ENCODE assay signal across 8 mouse cellular contexts in the genomic region with DNA sequence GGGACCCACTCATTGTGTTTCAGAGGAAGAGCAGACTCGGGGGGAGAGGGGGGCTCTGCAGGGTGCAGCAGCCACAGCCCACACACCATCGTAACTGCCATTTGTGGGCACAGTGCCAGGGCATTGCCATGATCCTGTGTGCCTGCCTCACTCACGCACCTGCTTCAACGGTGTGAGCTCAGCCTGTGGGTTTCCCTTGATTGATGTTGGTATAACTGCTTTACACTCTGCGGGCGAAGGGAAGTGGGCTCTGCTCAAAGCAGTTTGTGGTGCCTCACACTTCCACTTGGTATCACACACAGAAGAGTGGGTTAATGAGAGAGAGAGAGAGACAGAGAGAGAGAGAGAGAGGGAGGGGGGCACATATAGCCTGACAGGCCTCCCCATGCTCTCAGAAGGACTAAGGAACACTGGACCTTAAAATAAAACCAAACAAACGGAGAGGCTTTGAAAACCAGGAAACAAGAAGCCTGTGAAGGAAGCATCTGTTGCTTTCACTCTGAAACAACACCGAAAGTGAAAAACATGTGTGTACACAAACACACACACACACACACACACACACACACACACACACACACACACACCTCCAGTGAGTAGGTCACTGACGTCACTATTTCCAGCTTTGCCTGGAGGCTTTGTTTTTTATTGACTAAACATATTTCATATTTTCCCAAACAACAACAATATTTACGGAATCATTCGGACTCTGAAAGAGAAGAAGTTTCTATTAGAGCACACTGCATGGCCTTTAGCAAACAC.
DNase-seq lines count a peak whose midpoint lies in the region; ATAC-seq and TF ChIP-seq lines count a peak whose summit lies in the region.

No protein-coding gene starts in this region.

- H3K27me3 ChIP-seq in kidney, adult 2 months (replicated peaks; ENCODE audit: control insufficient read depth, insufficient read depth, low read length) = no peaks in the 10 kb centered on the region
- H3K27me3 ChIP-seq in kidney, embryonic 14.5 days (ENCODE audit: control insufficient read depth, insufficient read depth, low read length) = no peaks in the 10 kb centered on the region
- H3K27me3 ChIP-seq in forebrain, embryonic 12.5 days = no peaks in the 10 kb centered on the region
- no peaks in the 10 kb centered on the region for H3K27me3 ChIP-seq in stomach, postnatal 0 days (ENCODE audit: control insufficient read depth, insufficient read depth, low read length)

- ATAC-seq in kidney, embryonic 14.5 days (ENCODE audit: low FRiP score, low TSS enrichment) = no peak
- ATAC-seq in CD4-positive, CD25-positive, alpha-beta regulatory T cell, adult 4 months = peak; percentile 92
- peak; percentile 67; the same call in 1 of the 2 replicates for ATAC-seq in forebrain, embryonic 12.5 days (ENCODE audit: low FRiP score)
- peak; percentile 29; the same call in 1 of the 2 replicates for ATAC-seq in stomach, postnatal 0 days (ENCODE audit: low FRiP score, low TSS enrichment)

- no peak overlapping the region for H3K4me2 ChIP-seq in kidney, embryonic 14.5 days (replicated peaks; ENCODE audit: low read depth, low read length)
- no peak overlapping the region for H3K4me2 ChIP-seq in forebrain, embryonic 12.5 days
- no peak overlapping the region for H3K4me2 ChIP-seq in stomach, postnatal 0 days (replicated peaks; ENCODE audit: low read depth)

- no peaks in the 10 kb centered on the region for H3K4me1 ChIP-seq in kidney, adult 2 months (ENCODE audit: control insufficient read depth, insufficient read depth, low read length)
- H3K4me1 ChIP-seq in kidney, embryonic 14.5 days (ENCODE audit: control insufficient read depth, insufficient read depth, low read length) = no peaks in the 10 kb centered on the region
- H3K4me1 ChIP-seq in forebrain, embryonic 12.5 days = peaks cover 7% of the 10 kb centered on the region
- H3K4me1 ChIP-seq in stomach, postnatal 0 days (replicated peaks; ENCODE audit: control insufficient read depth, insufficient read depth) = no peaks in the 10 kb centered on the region

- no peak overlapping the region for H3K9ac ChIP-seq in kidney, embryonic 14.5 days (ENCODE audit: low read depth, low read length)
- no peak overlapping the region for H3K9ac ChIP-seq in forebrain, embryonic 12.5 days
- no peak overlapping the region for H3K9ac ChIP-seq in stomach, postnatal 0 days (ENCODE audit: low read length)

- TF ChIP-seq CTCF in kidney, adult 2 months (conservative IDR thresholded peaks at IDR 0.05; ENCODE audit: insufficient read depth, insufficient read length, low read depth, low read length) = no peak
- no peak for TF ChIP-seq CTCF in stomach, postnatal 0 days (IDR thresholded peaks at IDR 0.05; ENCODE audit: low read depth)

- no peaks in the 10 kb centered on the region for H3K36me3 ChIP-seq in kidney, adult 2 months (ENCODE audit: control insufficient read depth, insufficient read depth, low read length)
- H3K36me3 ChIP-seq in kidney, embryonic 14.5 days (ENCODE audit: control insufficient read depth, insufficient read depth, low read length) = no peaks in the 10 kb centered on the region
- no peaks in the 10 kb centered on the region for H3K36me3 ChIP-seq in forebrain, embryonic 12.5 days (replicated peaks)
- no peaks in the 10 kb centered on the region for H3K36me3 ChIP-seq in stomach, postnatal 0 days (ENCODE audit: control insufficient read depth, insufficient read depth, low read length)

- no peak overlapping the region for H3K4me3 ChIP-seq in kidney, adult 2 months (ENCODE audit: insufficient read depth, low read depth, low read length)
- no peak overlapping the region for H3K4me3 ChIP-seq in kidney, embryonic 14.5 days (ENCODE audit: low read length)
- no peak overlapping the region for H3K4me3 ChIP-seq in forebrain, embryonic 12.5 days (replicated peaks)
- no peak overlapping the region for H3K4me3 ChIP-seq in stomach, postnatal 0 days (ENCODE audit: low read depth, low read length)

- no peak for TF ChIP-seq POLR2A in kidney, adult 2 months (IDR thresholded peaks at IDR 0.05; ENCODE audit: low read depth, low read length)

- 45% methylated on average over 11 of the region's 11 CpGs for WGBS in kidney, adult 2 months
- WGBS in kidney, embryonic 14.5 days = 68% methylated on average over 11 of the region's 11 CpGs
- WGBS in forebrain, embryonic 12.5 days = 76% methylated on average over 11 of the region's 11 CpGs
- WGBS in stomach, postnatal 0 days = 67% methylated on average over 11 of the region's 11 CpGs

- no peak for TF ChIP-seq EP300 in stomach, postnatal 0 days (optimal IDR thresholded peaks at IDR 0.05)

- no peaks in the 10 kb centered on the region for H3K9me3 ChIP-seq in kidney, embryonic 14.5 days (ENCODE audit: control insufficient read depth, low read length)
- H3K9me3 ChIP-seq in forebrain, embryonic 12.5 days = no peaks in the 10 kb centered on the region
- no peaks in the 10 kb centered on the region for H3K9me3 ChIP-seq in stomach, postnatal 0 days (ENCODE audit: control insufficient read depth, low read length)

- peak; percentile 45 for DNase-seq in kidney, adult 2 months
- DNase-seq in lung, postnatal 4 days = peak; percentile 31 to 50
- DNase-seq in stomach, postnatal 0 days (ENCODE audit: low spot score) = no peak
- no peak for DNase-seq in cerebellum, postnatal 36 days
- DNase-seq in urinary bladder, postnatal 14 days (ENCODE audit: low spot score) = no peak

- 0 out of 2 replicates have a peak overlapping the region, but pooled peaks have one; percentile 0 for H3K27ac ChIP-seq in kidney, adult 2 months (ENCODE audit: insufficient read depth, low read depth, low read length)
- no peak overlapping the region for H3K27ac ChIP-seq in kidney, embryonic 14.5 days (ENCODE audit: low read depth, low read length)
- H3K27ac ChIP-seq in forebrain, embryonic 12.5 days = peak overlapping the region; percentile 59; the same call in 1 of the 2 replicates
- H3K27ac ChIP-seq in stomach, postnatal 0 days (replicated peaks) = no peak overlapping the region

Comparison
In these comparisons a context has a peak if more than half of its experiments do, and no peak if none do; other contexts are left out.
1. H3K27ac ChIP-seq: peak in kidney, adult 2 months (single experiment) and forebrain, embryonic 12.5 days (single experiment); none in kidney, embryonic 14.5 days (single experiment) and stomach, postnatal 0 days (single experiment).
2. DNase-seq: peak in kidney, adult 2 months (single experiment) and lung, postnatal 4 days (2 of 2); none in stomach, postnatal 0 days (single experiment), cerebellum, postnatal 36 days (0 of 2) and urinary bladder, postnatal 14 days (single experiment).